Mouse (Mus musculus) C2C12 (cell line): ENCODE measurements around the gene Lhx6. TPM values are rescaled to one million over a fixed set of nuclear protein-coding genes. Genes with fewer than 3 reads are reported as not detected.

Experiments
- H3K27me3 ChIP-seq: one replicate; pipeline ENCODE4 v1.6.1; 2011; ENCODE audit not compliant: control insufficient read depth, insufficient read depth, insufficient read length
- H3K36me3 ChIP-seq: one replicate; pipeline ENCODE4 v1.6.1; 2011; ENCODE audit not compliant: control insufficient read depth, insufficient read depth
- H3K4me3 ChIP-seq: one replicate; pipeline ENCODE4 v1.5.1; 2011; ENCODE audit warnings: mild to moderate bottlenecking, control low read depth; ENCODE audit not compliant: poor library complexity, insufficient read depth, severe bottlenecking
- H3K79me2 ChIP-seq: one replicate; pipeline ENCODE4 v1.6.1; 2011; ENCODE audit not compliant: control insufficient read depth, insufficient read depth
- H3K79me3 ChIP-seq: one replicate; pipeline ENCODE4 v1.6.1; 2011; ENCODE audit warnings: low read depth, control low read depth
- H3ac ChIP-seq: one replicate; pipeline ENCODE3; 2011; ENCODE audit warnings: low read depth; ENCODE audit not compliant: control insufficient read depth, insufficient read length
- CEBPB ChIP-seq: IDR thresholded peaks from one replicate; pipeline ENCODE4 v1.6.1; 2011; ENCODE audit warnings: low read depth, mild to moderate bottlenecking, control low read depth, moderate library complexity
- CTCF ChIP-seq: IDR thresholded peaks from one replicate; pipeline ENCODE4 v1.5.1; 2011; ENCODE audit not compliant: control insufficient read depth, insufficient read depth, insufficient read length
- FOSL1 ChIP-seq: IDR thresholded peaks from one replicate; pipeline ENCODE4 v1.8.0; 2011; ENCODE audit warnings: mild to moderate bottlenecking, low read length; ENCODE audit not compliant: poor library complexity, insufficient read depth, severe bottlenecking
- MAX ChIP-seq: IDR thresholded peaks from one replicate; pipeline ENCODE4 v1.6.1; 2011; ENCODE audit warnings: mild to moderate bottlenecking, control low read depth
- MYOD1 ChIP-seq: IDR thresholded peaks from one replicate; pipeline ENCODE4 v1.6.1; 2011; ENCODE audit warnings: low read depth; ENCODE audit not compliant: control insufficient read depth, insufficient read length
- MYOG ChIP-seq: IDR thresholded peaks from one replicate; pipeline ENCODE4 v1.6.1; 2011; ENCODE audit not compliant: control insufficient read depth, insufficient read length; ENCODE audit errors: extremely low read depth
- USF1 ChIP-seq: IDR thresholded peaks from one replicate; pipeline ENCODE4 v1.6.1; 2011; ENCODE audit warnings: low read depth, mild to moderate bottlenecking, control low read depth, moderate library complexity
- polyA plus RNA-seq: library from polyadenylated mRNA; unstranded; fragments of >200 nt; fragmentation: generic; extraction: Trizol; gene quantifications from one replicate; pipeline ENCODE4 v1.2.1, GENCODE M21; 2012; ENCODE audit warnings: missing spikeins

Lhx6 gene
- polyA plus RNA-seq, 1 experiment, result 6.6 TPM

GRCm38 (mm10) chr2:36097129-36097815 lies 7.9 kb downstream of the Lhx6 start:
- Histone ChIP-seq H3ac (no peak overlapping the region), H3K79me3 (no peaks in the 10 kb centered on the region), H3K36me3 (peaks cover 19% of the 10 kb centered on the region), H3K27me3 (no peaks in the 10 kb centered on the region), H3K4me3 (no peak overlapping the region), H3K79me2 (no peaks in the 10 kb centered on the region)
- TF ChIP-seq USF1 (no peak), MYOD1 (no peak), CEBPB (no peak), CTCF (no peak), MYOG (no peak), FOSL1 (no peak), MAX (no peak)

DNA sequence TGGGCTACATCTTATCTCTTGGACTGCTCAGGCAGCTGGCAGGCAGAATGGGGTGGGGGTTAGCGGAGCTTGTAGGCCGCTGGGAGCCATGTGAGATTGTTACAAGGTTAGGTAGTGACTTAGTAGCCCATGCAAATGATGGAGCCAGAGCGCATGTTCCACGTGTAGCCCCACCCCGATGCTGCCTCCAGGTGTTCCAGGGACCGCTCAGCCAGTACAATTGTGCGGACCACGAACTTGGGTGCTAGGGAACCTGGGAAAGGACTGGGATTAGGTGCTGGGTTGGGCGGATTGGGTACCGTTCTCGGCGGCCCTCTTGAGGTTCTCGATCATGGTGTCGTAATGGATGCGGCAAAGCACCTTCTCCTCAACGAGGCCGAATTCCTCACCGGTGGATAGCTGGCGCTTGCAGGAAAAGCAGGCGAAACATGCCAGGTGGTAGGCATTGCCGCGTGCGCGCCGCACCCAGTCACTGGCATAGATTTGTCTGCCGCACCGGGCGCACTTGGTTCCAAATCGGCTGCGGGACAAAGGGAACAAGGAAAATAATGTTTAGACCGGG lies 11.2 kb downstream of the Lhx6 start:
- Histone ChIP-seq H3ac (no peak overlapping the region), H3K27me3 (no peaks in the 10 kb centered on the region), H3K36me3 (peaks cover 19% of the 10 kb centered on the region), H3K79me3 (no peaks in the 10 kb centered on the region), H3K79me2 (no peaks in the 10 kb centered on the region), H3K4me3 (no peak overlapping the region)
- TF ChIP-seq CTCF, result no peak
- TF ChIP-seq MYOG, result no peak
- TF ChIP-seq USF1, result no peak
- no peak for TF ChIP-seq MYOD1
- TF ChIP-seq MAX, result no peak
- no peak for TF ChIP-seq CEBPB
- TF ChIP-seq FOSL1, result no peak

- TF ChIP-seq USF1 (no peak), MAX (no peak), CEBPB (no peak), FOSL1 (no peak), CTCF (no peak), MYOD1 (no peak), MYOG (no peak)
- no peaks in the 10 kb centered on the region for H3K79me3 ChIP-seq
- H3K4me3 ChIP-seq, result no peak overlapping the region
- H3K79me2 ChIP-seq, result no peaks in the 10 kb centered on the region
- peaks cover 19% of the 10 kb centered on the region for H3K36me3 ChIP-seq
- H3K27me3 ChIP-seq, result no peaks in the 10 kb centered on the region
- H3ac ChIP-seq, result no peak overlapping the region
These were observed 11.9 kb downstream of the Lhx6 start for GRCm38 (mm10) chr2:36093301-36093700.

DNA sequence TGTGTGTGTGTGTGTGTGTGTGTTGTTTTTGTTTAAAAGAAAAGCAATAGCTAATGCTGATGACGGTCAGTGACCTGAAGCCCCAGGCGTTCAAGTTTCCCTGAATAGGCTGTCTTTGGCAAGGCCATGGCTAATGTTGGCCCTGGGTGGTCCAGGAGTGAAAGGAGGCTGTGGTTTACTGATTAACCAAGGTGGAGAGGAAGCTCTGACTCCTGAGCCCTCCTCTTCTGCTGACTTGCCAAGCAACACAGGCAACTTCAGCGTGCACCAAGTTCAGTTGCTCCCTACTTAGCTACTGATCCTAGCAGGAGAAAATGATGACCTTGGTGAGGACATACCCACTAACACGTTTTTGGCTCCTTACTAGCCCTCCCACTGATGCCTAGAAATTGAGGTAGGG lies 12.5 kb downstream of the Lhx6 start:
- no peak for TF ChIP-seq MAX
- TF ChIP-seq FOSL1, result no peak
- no peak for TF ChIP-seq CEBPB
- no peak for TF ChIP-seq MYOG
- TF ChIP-seq USF1, result no peak
- TF ChIP-seq CTCF, result no peak
- TF ChIP-seq MYOD1, result no peak
- Histone ChIP-seq H3K27me3 (no peaks in the 10 kb centered on the region), H3K36me3 (peaks cover 22% of the 10 kb centered on the region), H3K4me3 (no peak overlapping the region), H3K79me2 (no peaks in the 10 kb centered on the region), H3K79me3 (no peaks in the 10 kb centered on the region), H3ac (no peak overlapping the region)

GRCm38 (mm10) chr2:36090853-36091741 lies 14.1 kb downstream of the Lhx6 start:
- H3K79me3 ChIP-seq, result no peaks in the 10 kb centered on the region
- H3K27me3 ChIP-seq, result no peaks in the 10 kb centered on the region
- peaks cover 22% of the 10 kb centered on the region for H3K36me3 ChIP-seq

More at GRCm38 (mm10) chr2:36090853-36091741, 14.1 kb downstream of the Lhx6 start:
- Histone ChIP-seq H3ac (no peak overlapping the region), H3K79me2 (no peaks in the 10 kb centered on the region), H3K4me3 (no peak overlapping the region)
- TF ChIP-seq CTCF, result no peak
- no peak for TF ChIP-seq USF1
- TF ChIP-seq CEBPB, result no peak
- no peak for TF ChIP-seq MYOG
- no peak for TF ChIP-seq MAX
- TF ChIP-seq FOSL1, result no peak
